Mouse (Mus musculus) kidney, postnatal 0 days (tissue): Measurements from ENCODE around the gene Gfod1. TPM values are rescaled to one million over a fixed set of nuclear protein-coding genes. Genes with fewer than 3 reads are reported as not detected.

Experiments used
- ATAC-seq: fragments of 200-750 bp; cut with Nextera tagmentation; replicated peaks from 2 replicates; pipeline ENCODE4 v1.8.0; 2017; ENCODE audit warnings: low read depth, moderate number of reproducible peaks, moderate TSS enrichment, moderate library complexity; ENCODE audit not compliant: low FRiP score
- DNase-seq: peaks from one replicate; pipeline ENCODE4 v3.0.0-alpha.2; 2016; ENCODE audit warnings: low spot score
- H3K27ac ChIP-seq: fragments of 300-500 bp; sonication (generic); 2 replicates; pipeline ENCODE4 v1.5.1; 2014; ENCODE audit warnings: mild to moderate bottlenecking
- H3K27me3 ChIP-seq: fragments of 300-500 bp; sonication (generic); 2 replicates; pipeline ENCODE4 v1.6.1; 2014; ENCODE audit warnings: low read length, mixed read lengths; ENCODE audit not compliant: insufficient read depth
- H3K36me3 ChIP-seq: fragments of 300-500 bp; sonication (generic); 2 replicates; pipeline ENCODE4 v1.6.1; 2014; ENCODE audit warnings: low read length, mixed read lengths; ENCODE audit not compliant: insufficient read depth
- H3K4me1 ChIP-seq: fragments of 300-500 bp; sonication (generic); replicated peaks from 2 replicates; pipeline ENCODE4 v1.6.1; 2014; ENCODE audit warnings: antibody characterized with exemption, low read length, mixed read lengths; ENCODE audit not compliant: insufficient read depth
- H3K4me2 ChIP-seq: fragments of 300-500 bp; sonication (generic); 2 replicates; pipeline ENCODE4 v1.6.1; 2014; ENCODE audit warnings: mild to moderate bottlenecking, low read length, moderate library complexity, mixed read lengths
- H3K4me3 ChIP-seq: fragments of 300-500 bp; sonication (generic); replicated peaks from 2 replicates; pipeline ENCODE4 v1.5.1; 2014; ENCODE audit warnings: low read depth, low read length
- H3K9ac ChIP-seq: fragments of 300-500 bp; sonication (generic); 2 replicates; pipeline ENCODE4 v1.6.1; 2014; ENCODE audit warnings: low read depth, low read length
- H3K9me3 ChIP-seq: fragments of 300-500 bp; sonication (generic); replicated peaks from 2 replicates; pipeline ENCODE4 v1.6.1; 2016; ENCODE audit warnings: low read length, inconsistent platforms, mixed read lengths
- CTCF ChIP-seq: IDR thresholded peaks from 2 replicates; pipeline ENCODE4 v1.5.1; 2016; ENCODE audit warnings: antibody characterized with exemption, low read depth, mild to moderate bottlenecking, moderate library complexity
- WGBS: fragments of 180-500 bp; shearing (Covaris S2); extraction: QIAGEN DNeasy Blood & Tissue Kit; methylation state at CpG from one replicate; pipeline ENCODE4 v1.1.7; 2014; 5-methylcytosine and 5-hydroxymethylcytosine counted together
- polyA plus RNA-seq: library from polyadenylated mRNA; unstranded; fragments of >200 nt; fragmentation: Nextera tagmentation; extraction: Ambion mirVana; gene quantifications from 2 replicates; pipeline ENCODE4 v1.2.1, GENCODE M21; 2015

Gene Gfod1
- polyA plus RNA-seq, 1 experiment from 2014 or later, result 0.34 TPM

- no peak overlapping the region for H3K4me3 ChIP-seq
- H3K27ac ChIP-seq, result no peak overlapping the region
- TF ChIP-seq CTCF, result no peak
- peak overlapping the region; percentile 54 for H3K4me2 ChIP-seq
- H3K9me3 ChIP-seq, result no peaks in the 10 kb centered on the region
- H3K4me1 ChIP-seq, result 0 out of 2 replicates have a peak, but pooled peaks cover 13% of the 10 kb centered on the region
- no peak for DNase-seq
- WGBS, result 10% methylated on average over 1 of the region's 2 CpGs
- no peak overlapping the region for H3K9ac ChIP-seq
- ATAC-seq, result no peak
- no peaks in the 10 kb centered on the region for H3K27me3 ChIP-seq
- H3K36me3 ChIP-seq, result no peaks in the 10 kb centered on the region
Observed at GRCm38 (mm10) chr13:43191290-43191689, 112.7 kb downstream of the Gfod1 start.

DNA sequence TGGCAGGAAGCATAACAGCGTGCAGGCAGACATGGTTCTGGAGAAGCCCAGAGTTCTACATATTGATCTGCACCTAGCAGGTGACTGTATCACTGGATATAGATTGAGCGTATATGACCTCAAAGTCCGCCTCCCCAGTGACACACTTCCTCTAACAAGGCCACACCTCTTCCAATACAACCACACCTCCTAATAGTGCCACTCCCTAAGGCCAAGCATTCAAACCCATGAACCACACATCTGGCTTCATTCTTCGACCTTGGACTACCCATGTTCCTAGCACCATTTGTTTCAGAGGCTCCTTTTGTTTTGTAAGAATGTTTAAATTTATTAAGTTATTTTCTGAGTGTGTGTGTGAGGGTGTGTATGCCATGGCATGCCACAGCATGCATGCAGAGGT, 116.2 kb downstream of the Gfod1 start:
- H3K9ac ChIP-seq, result no peak overlapping the region
- H3K4me3 ChIP-seq, result no peak overlapping the region
- H3K27ac ChIP-seq, result no peak overlapping the region
- TF ChIP-seq CTCF, result no peak
- DNase-seq, result no peak
- H3K9me3 ChIP-seq, result no peaks in the 10 kb centered on the region
- WGBS, result 92% methylated on average over 4 of the region's 4 CpGs
- no peak for ATAC-seq
- H3K4me1 ChIP-seq, result 0 out of 2 replicates have a peak, but pooled peaks cover 8% of the 10 kb centered on the region
- H3K4me2 ChIP-seq, result no peak overlapping the region
- H3K36me3 ChIP-seq, result no peaks in the 10 kb centered on the region
- no peaks in the 10 kb centered on the region for H3K27me3 ChIP-seq

- H3K36me3 ChIP-seq, result no peaks in the 10 kb centered on the region
- no peaks in the 10 kb centered on the region for H3K4me1 ChIP-seq
- peak overlapping the region; percentile 57 for H3K4me2 ChIP-seq
- ATAC-seq, result no peak
- 43% methylated on average over 8 of the region's 8 CpGs for WGBS
- no peaks in the 10 kb centered on the region for H3K9me3 ChIP-seq
- DNase-seq, result no peak
- H3K27ac ChIP-seq, result no peak overlapping the region
- no peak overlapping the region for H3K9ac ChIP-seq
- H3K27me3 ChIP-seq, result no peaks in the 10 kb centered on the region
- no peak for TF ChIP-seq CTCF
- no peak overlapping the region for H3K4me3 ChIP-seq
Observed at GRCm38 (mm10) chr13:43183248-43184055, 120.5 kb downstream of the Gfod1 start.

GRCm38 (mm10) chr13:43182465-43183201, 121.3 kb downstream of the Gfod1 start:
- H3K27ac ChIP-seq, result no peak overlapping the region
- 9% methylated on average over 14 of the region's 14 CpGs for WGBS
- no peak for ATAC-seq

GRCm38 (mm10) chr13:43181104-43181503, 122.9 kb downstream of the Gfod1 start:
- Histone ChIP-seq H3K27ac (no peak overlapping the region), H3K4me3 (no peak overlapping the region), H3K4me2 (no peak overlapping the region), H3K9me3 (no peaks in the 10 kb centered on the region), H3K36me3 (no peaks in the 10 kb centered on the region), H3K4me1 (no peaks in the 10 kb centered on the region), H3K27me3 (no peaks in the 10 kb centered on the region), H3K9ac (no peak overlapping the region)
- DNase-seq (no peak), ATAC-seq (no peak)
- no peak for TF ChIP-seq CTCF
- 72% methylated on average over 7 of the region's 7 CpGs for WGBS

More at GRCm38 (mm10) chr13:43182465-43183201, 121.3 kb downstream of the Gfod1 start:
- H3K36me3 ChIP-seq, result no peaks in the 10 kb centered on the region
- H3K9ac ChIP-seq, result no peak overlapping the region
- no peaks in the 10 kb centered on the region for H3K27me3 ChIP-seq
- no peak overlapping the region for H3K4me3 ChIP-seq
- DNase-seq, result peak; percentile 89
- peak overlapping the region; percentile 57 for H3K4me2 ChIP-seq
- no peaks in the 10 kb centered on the region for H3K9me3 ChIP-seq
- TF ChIP-seq CTCF, result peak; percentile 92
- no peaks in the 10 kb centered on the region for H3K4me1 ChIP-seq

DNA sequence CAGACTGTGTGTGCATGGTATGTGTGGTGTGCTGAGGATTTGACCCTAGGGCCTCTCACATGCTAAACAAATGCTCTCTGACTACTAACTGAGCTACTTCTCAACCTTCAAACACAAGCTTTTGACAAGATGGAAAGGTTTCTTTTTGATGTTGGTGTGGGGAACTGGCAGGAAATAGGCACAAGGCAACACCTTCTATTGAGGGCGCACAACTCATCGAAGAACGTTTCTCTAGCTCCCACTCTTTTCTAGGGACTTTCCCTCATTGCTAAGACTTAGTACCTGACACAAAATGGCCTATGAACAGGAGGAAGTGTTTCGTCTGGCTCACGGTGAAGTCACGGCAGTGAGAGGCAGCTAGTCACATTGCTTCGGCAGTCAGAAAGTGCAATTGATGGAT, 126.7 kb downstream of the Gfod1 start:
- Histone ChIP-seq H3K27ac (no peak overlapping the region), H3K4me1 (no peaks in the 10 kb centered on the region), H3K9me3 (no peaks in the 10 kb centered on the region), H3K4me2 (no peak overlapping the region), H3K9ac (no peak overlapping the region), H3K36me3 (no peaks in the 10 kb centered on the region), H3K4me3 (no peak overlapping the region), H3K27me3 (no peaks in the 10 kb centered on the region)
- 88% methylated on average over 7 of the region's 7 CpGs for whole genome bisulfite sequencing
- TF ChIP-seq CTCF, result no peak
- no peak for ATAC-seq
- DNase-seq, result no peak
